Mouse (Mus musculus) spleen, postnatal 4 days (tissue): ENCODE measurements around the gene Prex1.

Experiments used
- DNase-seq, 2 experiments: peaks; one replicate each; pipeline ENCODE4 v3.0.0; 2022; ENCODE audit warnings: low spot score in 2 of 2

Prex1 gene

DNA sequence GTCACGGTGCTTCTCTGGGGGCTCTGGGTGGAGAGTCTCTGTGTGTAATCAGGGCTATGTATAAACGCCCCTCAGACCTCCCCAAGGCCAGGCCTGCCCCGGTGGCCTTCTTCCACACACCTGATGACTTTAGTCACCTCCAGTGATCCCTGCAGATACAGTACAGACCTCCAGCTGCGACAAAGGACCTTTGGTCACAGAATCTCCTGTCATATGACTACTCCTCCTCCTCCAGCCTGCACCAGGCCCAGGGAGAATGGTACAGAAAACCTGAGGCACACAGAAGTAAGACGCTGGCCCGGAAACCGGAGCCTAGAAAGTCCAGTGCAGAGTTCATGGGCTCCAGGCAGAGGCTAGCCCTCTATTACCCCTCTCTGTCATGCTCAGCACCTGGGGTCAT is 152.8 kb downstream of the Prex1 start:
- DNase-seq = no peak

- no peak for DNase-seq
These were observed 154.1 kb downstream of the Prex1 start for GRCm38 (mm10) chr2:166559531-166559930.

DNA sequence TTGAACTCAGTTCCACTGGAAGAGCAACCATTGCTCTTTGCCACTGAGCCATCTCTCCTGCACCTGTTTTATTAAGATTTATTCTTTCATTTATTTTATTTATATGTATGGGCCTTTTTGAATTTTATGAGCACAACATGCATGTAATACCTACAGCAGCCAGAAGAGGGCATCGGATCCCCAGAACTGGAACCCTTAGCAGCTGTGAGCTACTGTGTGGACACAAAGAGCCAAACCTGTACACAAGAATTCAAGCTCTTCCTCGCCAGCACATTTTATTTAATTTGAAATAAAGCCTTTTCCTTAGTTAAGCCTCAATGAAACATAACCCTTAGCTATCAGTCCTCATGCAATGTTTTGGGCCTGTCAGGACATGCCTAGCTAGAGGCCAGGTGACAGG is 158.1 kb downstream of the Prex1 start:
- peak; percentile 48 to 79 for DNase-seq

GRCm38 (mm10) chr2:166554169-166554505 is 159.5 kb downstream of the Prex1 start:
- no peak for DNase-seq

- peak; percentile 57 to 77 for DNase-seq
These were observed 160.0 kb downstream of the Prex1 start for GRCm38 (mm10) chr2:166553502-166554168.

DNA sequence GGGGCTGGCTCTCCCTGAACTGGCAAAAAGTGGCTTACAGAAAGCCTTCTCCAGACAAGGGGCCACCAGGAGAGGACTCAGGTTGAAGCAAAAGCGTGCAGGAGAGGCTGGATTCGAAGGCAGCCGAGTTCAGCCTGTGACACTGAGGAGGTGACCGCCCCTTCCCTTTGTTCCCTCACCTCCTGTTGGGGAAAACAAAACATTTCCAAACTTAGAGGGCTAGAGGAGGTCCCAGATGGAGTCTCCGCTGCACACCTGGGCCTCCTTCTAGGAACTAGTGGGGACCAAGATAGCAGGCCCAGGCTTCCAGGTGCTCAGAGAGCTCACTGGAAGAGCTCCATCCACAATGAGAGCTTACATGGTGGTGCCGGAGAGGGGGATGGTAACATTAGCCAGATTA is 161.0 kb downstream of the Prex1 start:
- DNase-seq = no peak

DNA sequence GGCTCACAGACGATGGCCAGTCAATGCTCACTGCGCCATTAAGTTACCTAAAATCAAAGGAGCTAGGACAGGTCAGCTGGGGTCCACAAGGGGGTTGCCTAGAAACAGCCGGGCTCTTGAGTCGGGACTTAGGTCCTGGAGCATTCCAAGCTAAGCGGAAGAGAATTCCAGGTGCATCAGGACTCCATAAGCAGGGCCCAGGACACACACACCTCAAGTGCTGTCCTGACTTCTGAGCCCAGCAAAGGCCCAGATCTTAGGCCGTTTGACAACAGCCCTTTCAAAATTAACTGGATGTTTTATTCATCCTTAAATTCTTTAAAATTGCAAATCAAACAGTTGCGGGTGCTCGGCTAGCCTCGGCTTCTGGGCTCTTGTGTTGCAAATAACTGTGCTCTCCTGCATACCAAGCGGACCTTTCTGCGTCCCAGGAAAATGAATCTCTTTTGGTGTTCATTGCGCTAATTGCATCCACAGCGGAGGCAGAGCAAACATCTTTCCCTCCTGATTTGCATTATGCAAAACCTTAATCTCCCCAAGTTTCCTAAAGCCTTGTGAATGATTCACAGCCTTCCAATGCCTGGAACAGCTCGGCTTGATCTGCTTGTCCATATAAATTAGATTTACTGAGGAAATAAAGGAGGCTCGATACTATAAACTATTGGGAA is 161.7 kb downstream of the Prex1 start:
- no peak for DNase-seq

- DNase-seq = no peak
These were observed 163.8 kb downstream of the Prex1 start for GRCm38 (mm10) chr2:166549871-166550270.

GRCm38 (mm10) chr2:166549069-166549468 is 164.6 kb downstream of the Prex1 start:
- DNase-seq = peak in 1 of 2 experiments; percentile 30

- DNase-seq = no peak
These were observed 168.1 kb downstream of the Prex1 start for GRCm38 (mm10) chr2:166545580-166545979.

DNA sequence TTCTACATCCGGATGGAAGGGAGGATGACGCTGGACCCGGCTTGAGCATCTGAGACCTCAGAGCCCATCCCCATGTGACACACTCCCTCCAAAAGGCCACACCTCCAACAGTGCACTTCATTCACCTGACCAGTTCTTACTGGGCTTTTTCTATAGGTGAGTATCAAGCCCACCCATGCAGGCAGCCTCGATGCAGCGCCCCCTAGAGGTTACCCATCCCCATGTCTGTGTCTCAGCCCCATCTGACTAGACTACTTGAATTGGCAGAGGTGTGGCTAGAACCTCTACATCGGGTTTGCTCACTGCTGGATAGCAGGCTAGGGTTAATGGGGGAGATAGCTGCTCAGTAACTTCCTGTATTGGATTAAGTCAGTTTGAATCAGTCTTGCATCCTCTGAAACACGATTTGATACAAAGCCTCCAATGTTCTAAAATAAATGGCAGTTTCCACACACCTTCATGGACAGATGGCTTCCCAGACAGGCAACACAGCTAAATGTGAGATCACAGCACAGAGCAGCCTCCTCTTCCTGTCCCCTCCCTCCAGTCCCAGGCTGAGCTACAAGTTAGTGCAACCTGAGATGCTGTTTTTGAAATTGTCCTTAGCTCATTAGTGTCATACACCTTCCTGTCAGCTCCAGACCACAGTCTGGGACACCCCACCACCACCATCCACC is 168.9 kb downstream of the Prex1 start:
- no peak for DNase-seq

- no peak for DNase-seq
These were observed 172.3 kb downstream of the Prex1 start for GRCm38 (mm10) chr2:166541112-166541928.

DNA sequence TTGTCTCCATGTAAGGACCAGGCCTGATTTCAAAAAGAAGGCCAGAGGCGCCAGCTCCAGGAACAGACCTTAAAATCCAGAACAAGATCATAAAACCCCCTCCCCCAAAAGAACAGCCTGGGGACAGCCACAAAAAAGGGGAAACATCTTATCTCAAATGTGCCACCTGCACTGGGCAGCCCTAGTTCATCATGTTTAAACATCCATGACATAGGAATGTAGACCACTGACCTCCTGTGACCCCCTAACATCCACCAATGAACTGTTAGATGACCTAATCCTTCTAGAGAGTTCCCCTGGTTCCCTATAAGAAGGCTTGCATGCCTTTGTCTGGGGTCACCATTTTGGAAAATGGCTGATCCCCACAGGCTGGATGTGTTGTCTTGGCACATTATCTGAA is 173.4 kb downstream of the Prex1 start:
- no peak for DNase-seq

- no peak for DNase-seq
These were observed 176.7 kb downstream of the Prex1 start for GRCm38 (mm10) chr2:166536896-166537295.

- DNase-seq = no peak
These were observed 178.1 kb downstream of the Prex1 start for GRCm38 (mm10) chr2:166535519-166535918.

- DNase-seq = no peak
These were observed 187.4 kb downstream of the Prex1 start for GRCm38 (mm10) chr2:166526204-166526603.

- DNase-seq = no peak
These were observed 190.3 kb downstream of the Prex1 start for GRCm38 (mm10) chr2:166523156-166523890.

GRCm38 (mm10) chr2:166522612-166523120 is 191.0 kb downstream of the Prex1 start:
- no peak for DNase-seq

- DNase-seq = no peak
These were observed 191.6 kb downstream of the Prex1 start for GRCm38 (mm10) chr2:166521878-166522611.

- no peak for DNase-seq
These were observed 192.2 kb downstream of the Prex1 start for GRCm38 (mm10) chr2:166521461-166521860.

DNA sequence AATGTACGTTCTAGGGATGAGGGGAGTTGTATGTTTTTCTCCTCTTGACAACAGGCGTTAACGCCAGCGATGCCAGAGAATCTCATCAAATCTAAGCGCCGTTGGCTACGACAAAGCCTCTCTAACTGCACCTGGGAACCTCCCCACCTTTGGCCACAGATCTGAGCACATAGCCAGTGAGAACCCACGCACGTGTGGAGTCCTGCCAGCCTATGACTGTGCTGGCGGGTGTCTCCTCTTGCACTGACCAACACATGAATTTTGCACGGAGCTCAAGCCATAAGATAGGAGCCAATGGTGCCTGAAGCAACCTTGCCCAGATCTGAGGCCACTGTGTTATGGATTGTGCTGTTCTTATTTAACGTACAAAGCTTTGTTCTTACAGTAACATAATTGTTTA is 193.1 kb downstream of the Prex1 start:
- no peak for DNase-seq
